Mouse (Mus musculus): ENCODE data around the gene Lman2.

- no peak for TF ChIP-seq POLR2A (IDR thresholded peaks at IDR 0.05; ENCODE audit: control insufficient read depth, low read depth, low read length)
- TF ChIP-seq CTCF (IDR thresholded peaks at IDR 0.05; ENCODE audit: control insufficient read depth, insufficient read depth, insufficient replicate concordance, low read depth, low read length): no peak
These were observed 26.9 kb downstream of the Lman2 start for GRCm38 (mm10) chr13:55335701-55336100.

All from testis, adult 2 months (tissue).